Mouse (Mus musculus) cerebellum, adult (tissue): ENCODE data around the gene Lipe.
"Not testable (repeated sequence)": the region's sequence is repeated elsewhere in the genome, so short reads cannot be mapped to it uniquely, and the experiment has no call there.

Experiments
- ATAC-seq: cut with Nextera tagmentation; 2 replicates; pipeline ENCODE4 v1.9.2; 2017; ENCODE audit warnings: mild to moderate bottlenecking, moderate library complexity, mixed read lengths; ENCODE audit not compliant: insufficient number of reproducible peaks, low FRiP score, low TSS enrichment

Lipe gene

DNA sequence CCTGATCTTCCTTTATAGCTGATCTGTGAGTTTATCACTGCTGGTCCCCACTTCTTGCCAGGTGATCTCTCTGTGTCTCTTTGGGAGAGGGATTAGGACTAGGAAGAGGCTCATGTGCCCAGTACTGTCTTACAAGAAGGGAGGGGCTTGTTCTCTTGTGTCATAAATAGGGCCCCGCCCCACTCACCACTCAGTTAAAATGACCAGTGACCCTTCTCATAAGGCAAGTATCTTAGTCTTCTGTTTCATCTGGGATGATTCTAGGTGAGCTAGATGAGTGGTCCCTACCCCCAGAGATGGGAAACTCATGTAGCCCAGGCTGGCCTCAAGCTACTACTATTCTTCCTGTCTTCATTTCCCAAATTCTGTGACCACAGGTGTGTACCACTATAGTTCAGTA, at the start of gene Lipe:
Lipe (minus strand) TSS at position 101 of the 400 bp plus-strand sequence.
- no peak for ATAC-seq

- ATAC-seq, result no peak
Measured at GRCm38 (mm10) chr7:25440816-25441153, 42.3 kb upstream of the Lipe start.

- ATAC-seq, result no peak
Measured at GRCm38 (mm10) chr7:25439978-25440815, 41.7 kb upstream of the Lipe start.

DNA sequence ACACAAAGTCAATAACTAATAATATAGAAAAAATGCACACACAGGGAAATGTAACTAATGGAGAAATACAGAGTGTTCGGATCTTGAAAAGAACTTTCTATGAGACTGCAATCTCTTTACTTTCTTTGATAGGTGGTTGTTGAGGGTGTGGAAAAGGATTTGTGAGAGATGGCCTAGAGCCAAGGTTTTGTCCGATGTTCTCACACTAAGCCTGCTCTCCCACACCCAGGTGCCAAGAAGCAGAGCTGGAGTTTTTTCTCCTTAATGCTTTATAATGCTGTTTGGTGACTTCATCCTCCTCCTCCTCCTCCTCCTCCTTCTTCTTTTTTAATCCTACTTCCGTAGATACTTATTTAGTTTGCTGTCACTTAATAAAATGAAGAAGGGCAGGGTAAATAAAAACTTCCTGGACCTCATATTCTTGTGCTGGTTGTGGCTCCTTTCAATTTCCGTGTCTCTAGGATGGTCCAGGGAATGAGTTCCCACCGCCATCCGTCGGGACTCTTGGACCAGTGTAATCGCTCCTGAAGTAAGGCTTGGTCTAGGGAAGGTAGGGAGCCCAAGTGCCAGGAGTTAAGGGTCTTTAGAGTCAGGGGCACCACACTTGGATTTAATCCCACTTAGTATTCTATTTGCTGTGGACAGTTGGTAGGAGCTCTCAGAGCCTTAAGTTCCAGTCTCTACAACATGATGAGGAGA, 40.8 kb upstream of the Lipe start:
- no peak for ATAC-seq

DNA sequence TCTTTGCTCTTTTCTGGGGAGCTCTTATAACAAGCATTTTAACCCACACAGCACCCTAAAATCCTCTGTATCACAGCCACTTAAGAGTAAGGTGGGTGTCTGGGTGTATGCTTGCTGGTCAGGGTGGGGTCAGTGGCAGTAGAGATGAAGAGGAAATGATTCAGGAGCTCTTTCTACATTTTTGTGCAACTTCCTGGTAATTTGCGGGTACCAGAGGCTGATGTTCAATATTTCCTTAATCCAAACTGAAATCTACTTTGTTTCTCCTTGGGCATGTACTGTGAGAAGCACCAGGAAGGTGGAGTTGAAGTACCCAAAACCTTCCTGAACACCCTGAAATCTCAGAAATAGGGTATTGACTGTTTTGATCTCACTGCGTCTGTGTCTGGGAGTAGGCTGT, 38.2 kb upstream of the Lipe start:
- ATAC-seq, result no peak

DNA sequence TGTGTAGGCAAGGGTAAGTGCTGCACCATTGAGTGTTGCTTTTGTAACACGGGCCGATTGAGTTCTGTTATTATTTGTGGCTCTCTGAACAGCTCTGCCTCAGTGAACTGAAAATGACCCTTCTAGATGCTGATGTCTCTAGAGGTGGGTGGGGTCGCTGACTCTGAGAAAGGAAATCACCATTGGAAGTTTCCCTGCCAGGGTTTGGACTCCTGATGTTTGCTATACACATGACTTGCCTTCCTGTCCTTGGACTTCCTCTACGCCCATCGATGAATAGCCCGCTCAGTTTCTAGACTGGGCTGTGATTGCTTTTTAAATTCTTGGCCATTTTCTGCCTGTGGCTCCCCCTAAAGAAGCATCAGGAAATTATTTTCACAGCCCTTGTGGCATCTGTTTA, 37.7 kb upstream of the Lipe start:
- ATAC-seq, result no peak

DNA sequence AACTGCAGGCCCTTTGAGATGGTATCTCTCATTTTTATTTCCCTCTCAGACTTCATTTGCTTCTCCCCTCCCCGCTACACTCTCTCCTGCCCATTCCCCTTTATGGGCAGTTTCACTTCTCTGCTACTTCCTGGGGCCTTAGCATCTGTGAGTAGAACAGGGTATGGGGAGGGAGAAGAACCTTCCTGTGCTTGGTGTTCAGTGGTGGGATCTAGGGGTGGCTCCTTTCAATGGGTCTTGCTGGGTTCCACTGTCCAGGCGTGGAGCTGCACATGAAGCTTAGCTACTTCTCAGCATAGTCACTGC, 37.0 kb upstream of the Lipe start:
- ATAC-seq, result no peak

DNA sequence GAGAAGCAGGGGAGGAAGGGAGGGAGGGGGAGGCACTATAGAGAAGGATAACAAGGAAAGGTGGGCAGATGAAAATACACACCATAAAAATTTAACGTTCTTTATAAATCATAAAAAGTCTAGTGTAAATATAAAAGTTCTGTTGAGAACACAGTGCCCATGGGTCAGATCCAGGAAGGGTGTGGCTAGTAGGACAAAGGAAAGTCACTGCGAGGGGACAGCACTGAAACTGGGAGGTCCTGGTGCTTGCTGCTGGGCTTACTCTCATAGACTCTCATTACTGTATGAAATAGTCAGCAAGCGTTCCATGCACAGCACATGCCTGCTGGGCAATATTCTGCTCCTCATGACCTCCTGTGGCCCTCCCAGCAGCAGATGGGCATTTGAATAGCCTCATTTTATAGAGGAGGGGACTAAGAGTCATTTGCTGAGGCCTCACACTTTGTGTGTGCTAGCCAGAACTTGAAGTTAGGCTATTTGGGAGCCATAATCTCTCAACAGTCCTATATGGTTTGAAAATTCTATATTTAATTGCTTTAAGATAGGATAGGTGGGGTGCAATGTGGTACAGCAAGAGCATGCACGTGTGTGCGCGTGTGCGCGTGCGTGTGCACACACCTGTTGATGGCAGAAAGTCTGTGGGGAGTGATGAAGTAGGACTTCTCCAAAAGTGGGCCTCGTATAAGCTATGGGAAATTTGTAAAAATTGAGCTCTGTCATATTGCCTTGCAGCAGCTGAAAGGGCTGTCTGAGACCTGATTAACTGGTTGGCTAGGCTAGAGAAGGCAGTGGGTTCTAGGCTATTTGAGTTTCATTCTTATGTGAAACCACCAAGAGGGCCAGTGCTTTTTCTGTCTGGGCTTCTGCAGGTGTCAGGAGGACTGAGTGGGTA, 36.4 kb upstream of the Lipe start:
- no peak for ATAC-seq

GRCm38 (mm10) chr7:25433781-25434560, 35.5 kb upstream of the Lipe start:
- ATAC-seq, result no peak

DNA sequence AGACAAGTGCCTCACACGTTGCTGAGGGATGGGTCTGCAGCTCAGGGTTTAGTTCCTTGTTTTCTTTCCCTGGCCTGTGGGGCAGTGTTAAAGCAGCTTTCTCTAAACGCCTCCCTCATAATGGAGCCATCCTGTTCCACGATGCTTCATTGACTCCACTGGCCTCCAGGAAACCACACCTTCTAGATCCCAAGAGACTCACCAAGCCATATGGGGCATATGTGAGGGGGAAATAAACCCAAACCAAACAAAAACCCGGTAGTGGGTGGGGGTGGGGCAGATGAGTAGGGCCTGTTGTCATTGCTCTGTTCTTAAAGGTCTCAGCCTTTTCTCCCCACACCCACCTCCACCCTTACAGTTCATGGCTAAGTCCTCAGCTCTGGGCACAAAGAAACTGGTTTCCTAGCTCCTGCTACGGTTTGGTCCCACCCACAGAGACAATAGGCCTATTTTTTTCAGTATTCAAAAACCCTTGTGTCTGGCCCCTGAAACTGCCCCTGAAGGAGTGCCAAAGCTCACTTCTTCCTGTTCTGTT, 34.6 kb upstream of the Lipe start:
- ATAC-seq, result no peak

DNA sequence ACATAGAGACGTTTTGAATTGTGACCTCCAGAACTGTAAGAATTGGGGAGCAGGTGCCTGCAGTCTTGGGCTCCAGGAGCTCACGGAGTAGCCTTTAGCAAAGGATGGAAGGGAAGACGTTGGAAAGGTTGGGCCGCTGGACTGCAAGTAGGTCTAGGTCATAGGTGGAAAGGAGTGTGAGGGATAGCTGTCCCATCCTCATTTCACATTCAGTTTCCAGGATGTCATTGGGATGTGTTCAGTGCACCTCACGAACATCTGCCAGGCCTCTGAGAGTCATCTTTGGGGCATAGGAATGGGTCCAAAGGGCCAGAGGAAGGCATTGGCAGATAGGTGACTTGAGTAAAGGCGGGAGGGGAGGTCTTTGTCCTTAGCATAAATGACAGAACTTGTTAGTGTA, 33.9 kb upstream of the Lipe start:
- ATAC-seq, result no peak

DNA sequence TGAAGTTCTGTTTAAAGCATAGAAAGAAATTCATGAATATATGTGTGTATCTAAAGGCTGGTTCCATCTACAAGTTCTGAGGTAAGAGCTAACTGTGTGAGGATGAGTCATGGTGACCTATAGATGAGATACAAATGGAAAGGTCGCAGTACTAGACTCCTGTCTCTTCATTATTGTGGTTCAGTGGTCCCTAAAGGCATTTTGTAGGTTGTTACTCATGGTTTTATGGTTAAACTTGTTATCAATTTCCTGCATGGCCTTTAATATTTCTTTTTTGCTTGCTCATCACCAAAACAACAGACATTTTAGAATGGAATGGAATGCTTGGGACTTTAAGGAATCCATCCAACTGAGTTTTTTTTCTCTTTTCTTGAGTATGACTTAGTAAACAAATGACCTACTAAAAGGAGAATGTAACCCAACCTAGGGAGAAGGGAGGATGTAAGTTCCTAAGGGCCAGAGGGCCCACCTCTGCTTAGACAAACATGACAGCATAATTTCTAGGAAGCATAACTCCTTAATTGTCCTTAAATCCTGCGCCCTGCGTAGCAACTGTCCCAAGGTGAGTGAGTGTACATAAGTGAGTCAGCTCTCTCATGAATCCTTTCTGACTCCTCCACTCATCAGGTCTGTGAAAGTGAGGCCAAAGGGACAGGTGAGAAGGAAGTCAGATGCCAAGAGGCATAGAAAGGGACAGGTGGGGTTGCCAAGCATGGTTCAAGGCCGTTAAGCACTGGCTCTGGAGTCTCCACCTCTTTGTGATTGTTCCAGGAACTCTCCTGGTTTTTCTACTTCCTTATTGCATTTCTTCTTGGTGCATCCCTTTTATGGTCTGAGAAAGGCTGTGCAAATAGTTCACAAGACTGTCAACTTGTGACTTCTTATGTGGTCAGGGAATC, 31.6 kb upstream of the Lipe start:
- ATAC-seq, result no peak

GRCm38 (mm10) chr7:25428321-25428720, 29.8 kb upstream of the Lipe start:
- ATAC-seq, result no peak

DNA sequence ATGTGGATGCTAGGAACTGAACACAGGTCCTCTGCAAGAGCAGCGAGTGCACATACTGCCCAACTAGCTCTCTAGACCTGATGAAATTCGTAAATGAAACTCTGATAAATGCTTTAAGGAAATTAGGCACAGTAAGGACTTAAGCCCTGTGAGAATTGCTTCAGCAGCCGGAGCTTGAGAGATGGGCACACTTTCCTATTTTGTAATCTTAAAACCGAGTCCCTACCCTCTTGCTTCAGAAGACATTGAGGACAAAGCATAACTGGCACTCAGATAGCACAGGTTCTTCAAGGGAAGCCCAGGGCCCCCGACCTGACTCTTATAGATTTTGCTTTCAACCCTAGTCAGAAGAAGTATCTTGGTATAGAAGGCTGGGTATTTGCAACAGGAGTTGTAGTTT, 28.6 kb upstream of the Lipe start:
- ATAC-seq, result no peak

- ATAC-seq, result not testable (repeated sequence)
Measured at GRCm38 (mm10) chr7:25426380-25426779, 27.9 kb upstream of the Lipe start.

GRCm38 (mm10) chr7:25424429-25424828, 25.9 kb upstream of the Lipe start:
- ATAC-seq, result no peak

- no peak for ATAC-seq
Measured at GRCm38 (mm10) chr7:25422286-25422841, 23.9 kb upstream of the Lipe start.

GRCm38 (mm10) chr7:25419943-25420342, 21.4 kb upstream of the Lipe start:
- no peak for ATAC-seq

- no peak for ATAC-seq
Measured at GRCm38 (mm10) chr7:25419536-25419935, 21.0 kb upstream of the Lipe start.
